Mouse (Mus musculus): ENCODE measurements around the gene Prph2. TPM values are rescaled to one million over a fixed set of nuclear protein-coding genes. Genes with fewer than 3 reads are reported as not detected.

Gene Prph2
- total and polyA plus RNA-seq, 2 experiments: 0.02 TPM; not detected in 1

GRCm38 (mm10) chr17:46888511-46889212, 21.6 kb upstream of the Prph2 start:
- TF ChIP-seq CTCF (IDR thresholded peaks at IDR 0.05; ENCODE audit: low read depth, low read length) (peak; percentile 80), POLR2A (IDR thresholded peaks at IDR 0.05; ENCODE audit: extremely low read depth, insufficient read depth, low read length) (no peak)
- Histone ChIP-seq H3K79me2 (ENCODE audit: control insufficient read depth, insufficient read depth, low read length) (peaks cover 32% of the 10 kb centered on the region), H3K27ac (replicated peaks; ENCODE audit: insufficient read depth, low read depth, low read length) (no peak overlapping the region), H3K9ac (ENCODE audit: low read depth, low read length) (no peak overlapping the region), H3K4me1 (ENCODE audit: control insufficient read depth, insufficient read depth, low read length) (peaks cover 16% of the 10 kb centered on the region), H3K27me3 (ENCODE audit: control insufficient read depth, insufficient read depth, low read length) (no peaks in the 10 kb centered on the region), H3K4me3 (ENCODE audit: insufficient read depth, low read depth, low read length) (peak overlapping the region; percentile 97; the same call in 1 of the 2 replicates), H3K36me3 (ENCODE audit: control insufficient read depth, insufficient read depth, low read length) (no peaks in the 10 kb centered on the region)
- DNase-seq (ENCODE audit: extremely low read depth, low read depth, low spot score): peak; percentile 78
- 39% methylated on average over 16 of the region's 16 CpGs for WGBS

- TF ChIP-seq CTCF (IDR thresholded peaks at IDR 0.05; ENCODE audit: low read depth, low read length) (no peak), POLR2A (IDR thresholded peaks at IDR 0.05; ENCODE audit: extremely low read depth, insufficient read depth, low read length) (no peak)
- peaks cover 24% of the 10 kb centered on the region for H3K79me2 ChIP-seq (ENCODE audit: control insufficient read depth, insufficient read depth, low read length)
- WGBS: under 1% methylated on average over 44 of the region's 44 CpGs
- H3K4me3 ChIP-seq (ENCODE audit: insufficient read depth, low read depth, low read length): peak overlapping the region; percentile 97
- peak; percentile 82 for DNase-seq (ENCODE audit: extremely low read depth, low read depth, low spot score)
- H3K9ac ChIP-seq (ENCODE audit: low read depth, low read length): peak overlapping the region; percentile 95
- no peaks in the 10 kb centered on the region for H3K27me3 ChIP-seq (ENCODE audit: control insufficient read depth, insufficient read depth, low read length)
- no peaks in the 10 kb centered on the region for H3K36me3 ChIP-seq (ENCODE audit: control insufficient read depth, insufficient read depth, low read length)
- peaks cover 16% of the 10 kb centered on the region for H3K4me1 ChIP-seq (ENCODE audit: control insufficient read depth, insufficient read depth, low read length)
- H3K27ac ChIP-seq (replicated peaks; ENCODE audit: insufficient read depth, low read depth, low read length): peak overlapping the region; percentile 98
Measured at GRCm38 (mm10) chr17:46889450-46890084, 20.7 kb upstream of the Prph2 start.

- TF ChIP-seq POLR2A (IDR thresholded peaks at IDR 0.05; ENCODE audit: extremely low read depth, insufficient read depth, low read length) (peak; percentile 96), CTCF (IDR thresholded peaks at IDR 0.05; ENCODE audit: low read depth, low read length) (no peak)
- Histone ChIP-seq H3K27me3 (ENCODE audit: control insufficient read depth, insufficient read depth, low read length) (no peaks in the 10 kb centered on the region), H3K36me3 (ENCODE audit: control insufficient read depth, insufficient read depth, low read length) (no peaks in the 10 kb centered on the region), H3K4me1 (ENCODE audit: control insufficient read depth, insufficient read depth, low read length) (peaks cover 16% of the 10 kb centered on the region), H3K4me3 (ENCODE audit: insufficient read depth, low read depth, low read length) (peak within 1 kb of the TSS; percentile 97), H3K79me2 (ENCODE audit: control insufficient read depth, insufficient read depth, low read length) (peaks cover 24% of the 10 kb centered on the region), H3K27ac (replicated peaks; ENCODE audit: insufficient read depth, low read depth, low read length) (peak within 1 kb of the TSS; percentile 98), H3K9ac (ENCODE audit: low read depth, low read length) (peak within 1 kb of the TSS; percentile 95)
- peak; percentile 88 for DNase-seq (ENCODE audit: extremely low read depth, low read depth, low spot score)
- WGBS: under 1% methylated on average over 40 of the region's 40 CpGs
Measured at GRCm38 (mm10) chr17:46890116-46890815, 20.0 kb upstream of the Prph2 start, which contains the start of gene Tbcc. TSS of gene Tbcc (plus strand) at chr17:46890684.

- peak overlapping the region; percentile 94 for H3K9ac ChIP-seq (ENCODE audit: low read depth, low read length)
Measured at GRCm38 (mm10) chr17:46890843-46891594, 19.2 kb upstream of the Prph2 start.

GRCm38 (mm10) chr17:46895426-46895825, 14.8 kb upstream of the Prph2 start:
- WGBS: 86% methylated on average over 9 of the region's 9 CpGs
- no peak for DNase-seq (ENCODE audit: extremely low read depth, low read depth, low spot score)
- no peak overlapping the region for H3K9ac ChIP-seq (ENCODE audit: low read depth, low read length)

More at GRCm38 (mm10) chr17:46890843-46891594, 19.2 kb upstream of the Prph2 start:
- Histone ChIP-seq H3K4me3 (ENCODE audit: insufficient read depth, low read depth, low read length) (peak overlapping the region; percentile 88), H3K79me2 (ENCODE audit: control insufficient read depth, insufficient read depth, low read length) (peaks cover 19% of the 10 kb centered on the region), H3K27ac (replicated peaks; ENCODE audit: insufficient read depth, low read depth, low read length) (peak overlapping the region; percentile 85), H3K27me3 (ENCODE audit: control insufficient read depth, insufficient read depth, low read length) (no peaks in the 10 kb centered on the region), H3K4me1 (ENCODE audit: control insufficient read depth, insufficient read depth, low read length) (peaks cover 16% of the 10 kb centered on the region), H3K36me3 (ENCODE audit: control insufficient read depth, insufficient read depth, low read length) (no peaks in the 10 kb centered on the region)
- peak; percentile 49 for DNase-seq (ENCODE audit: extremely low read depth, low read depth, low spot score)
- TF ChIP-seq CTCF (IDR thresholded peaks at IDR 0.05; ENCODE audit: low read depth, low read length) (no peak), POLR2A (IDR thresholded peaks at IDR 0.05; ENCODE audit: extremely low read depth, insufficient read depth, low read length) (no peak)
- under 1% methylated on average over 64 of the region's 64 CpGs for WGBS

More at GRCm38 (mm10) chr17:46895426-46895825, 14.8 kb upstream of the Prph2 start:
- peaks cover 14% of the 10 kb centered on the region for H3K79me2 ChIP-seq (ENCODE audit: control insufficient read depth, insufficient read depth, low read length)
- no peaks in the 10 kb centered on the region for H3K27me3 ChIP-seq (ENCODE audit: control insufficient read depth, insufficient read depth, low read length)
- H3K36me3 ChIP-seq (ENCODE audit: control insufficient read depth, insufficient read depth, low read length): no peaks in the 10 kb centered on the region
- H3K4me1 ChIP-seq (ENCODE audit: control insufficient read depth, insufficient read depth, low read length): peaks cover 14% of the 10 kb centered on the region
- no peak overlapping the region for H3K27ac ChIP-seq (replicated peaks; ENCODE audit: insufficient read depth, low read depth, low read length)
- H3K4me3 ChIP-seq (ENCODE audit: insufficient read depth, low read depth, low read length): no peak overlapping the region
- no peak for TF ChIP-seq POLR2A (IDR thresholded peaks at IDR 0.05; ENCODE audit: extremely low read depth, insufficient read depth, low read length)
- no peak for TF ChIP-seq CTCF (IDR thresholded peaks at IDR 0.05; ENCODE audit: low read depth, low read length)
